Mouse (Mus musculus) neural tube, embryonic 11.5 days (tissue): ENCODE data around the gene Fndc8. TPM values are rescaled to one million over a fixed set of nuclear protein-coding genes. Genes with fewer than 3 reads are reported as not detected.

Source experiments
- ATAC-seq: fragments of 200-750 bp; cut with Nextera tagmentation; 2 replicates; pipeline ENCODE4 v1.8.0; 2017; ENCODE audit warnings: moderate number of reproducible peaks, mild to moderate bottlenecking, moderate TSS enrichment, moderate library complexity; ENCODE audit not compliant: insufficient read depth, low FRiP score, low TSS enrichment
- DNase-seq: peaks from one replicate; pipeline ENCODE4 v3.0.0-alpha.2; 2015; ENCODE audit warnings: low spot score
- H3K27ac ChIP-seq: fragments of 300-500 bp; sonication (generic); 2 replicates; pipeline ENCODE4 v1.5.1; 2014; ENCODE audit warnings: low read depth, mild to moderate bottlenecking, low read length
- H3K27me3 ChIP-seq: fragments of 300-500 bp; sonication (generic); 2 replicates; pipeline ENCODE4 v1.6.1; 2014; ENCODE audit warnings: mild to moderate bottlenecking, low read length, mixed read lengths; ENCODE audit not compliant: control insufficient read depth, insufficient read depth
- H3K36me3 ChIP-seq: fragments of 300-500 bp; sonication (generic); 2 replicates; pipeline ENCODE4 v1.6.1; 2014; ENCODE audit warnings: mild to moderate bottlenecking, low read length, moderate library complexity, mixed read lengths; ENCODE audit not compliant: control insufficient read depth, insufficient read depth
- H3K4me1 ChIP-seq: fragments of 300-500 bp; sonication (generic); 2 replicates; pipeline ENCODE4 v1.6.1; 2014; ENCODE audit warnings: low read length, mixed read lengths; ENCODE audit not compliant: control insufficient read depth, insufficient read depth
- H3K4me2 ChIP-seq: fragments of 300-500 bp; sonication (generic); 2 replicates; pipeline ENCODE4 v1.6.1; 2014; ENCODE audit warnings: low read depth, mild to moderate bottlenecking, moderate library complexity
- H3K4me3 ChIP-seq: fragments of 300-500 bp; sonication (generic); 2 replicates; pipeline ENCODE4 v1.5.1; 2014; ENCODE audit warnings: low read depth, low read length
- H3K9ac ChIP-seq: fragments of 300-500 bp; sonication (generic); 2 replicates; pipeline ENCODE4 v1.6.1; 2014; ENCODE audit warnings: mild to moderate bottlenecking, low read length
- H3K9me3 ChIP-seq: fragments of 300-500 bp; sonication (generic); 2 replicates; pipeline ENCODE4 v1.6.1; 2016; ENCODE audit warnings: low read length; ENCODE audit not compliant: control insufficient read depth
- WGBS: fragments of 180-500 bp; shearing (Covaris S2); extraction: QIAGEN DNeasy Blood & Tissue Kit; methylation state at CpG from one replicate; pipeline ENCODE4 v1.1.7; 2014; 5-methylcytosine and 5-hydroxymethylcytosine counted together
- polyA plus RNA-seq: library from polyadenylated mRNA; unstranded; fragments of >200 nt; fragmentation: Nextera tagmentation; extraction: Ambion mirVana; gene quantifications from 2 replicates; pipeline ENCODE4 v1.2.1, GENCODE M21; 2014

Fndc8 gene
- polyA plus RNA-seq, 1 experiment from 2014 or later, result 0.13 TPM

GRCm38 (mm10) chr11:82875631-82876030, 16.3 kb upstream of the Fndc8 start:
- Histone ChIP-seq H3K9ac (no peak overlapping the region), H3K4me2 (no peak overlapping the region), H3K4me3 (no peak overlapping the region), H3K27me3 (no peaks in the 10 kb centered on the region), H3K36me3 (no peaks in the 10 kb centered on the region), H3K27ac (no peak overlapping the region), H3K4me1 (no peaks in the 10 kb centered on the region), H3K9me3 (no peaks in the 10 kb centered on the region)
- DNase-seq (no peak), ATAC-seq (no peak)
- WGBS, result 89% methylated on average over 5 of the region's 5 CpGs

DNA sequence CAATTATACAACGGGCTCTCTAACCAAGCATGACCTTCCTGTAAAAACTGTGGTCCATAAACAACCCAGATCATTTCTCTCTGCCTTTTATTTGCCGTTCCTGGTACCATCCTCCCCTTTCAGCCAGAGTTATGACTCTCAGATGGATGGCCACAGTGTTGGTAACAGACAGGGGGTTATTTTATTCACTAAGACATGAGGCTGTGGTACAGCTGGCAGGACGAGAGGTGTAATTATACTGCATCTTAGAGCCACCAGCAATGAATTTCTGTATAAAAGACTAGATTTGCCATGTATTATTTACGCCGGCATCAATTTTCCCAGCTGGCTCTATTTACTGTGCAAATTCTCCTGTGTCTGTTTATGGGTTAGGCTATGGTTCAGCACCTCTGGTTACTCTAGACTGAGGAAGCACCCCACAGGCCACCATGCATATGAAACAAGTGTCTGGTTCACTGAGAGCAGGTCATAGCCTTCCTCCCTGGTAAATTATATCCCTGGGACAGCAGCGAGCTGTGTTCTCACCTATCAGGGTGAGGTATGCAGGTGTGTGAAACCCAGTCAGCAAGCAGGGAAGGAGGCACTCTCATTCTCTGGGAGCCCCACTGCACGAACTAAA, 14.1 kb upstream of the Fndc8 start:
- Histone ChIP-seq H3K4me3 (no peak overlapping the region), H3K9me3 (no peaks in the 10 kb centered on the region), H3K36me3 (no peaks in the 10 kb centered on the region), H3K27me3 (no peaks in the 10 kb centered on the region), H3K4me2 (no peak overlapping the region), H3K9ac (no peak overlapping the region), H3K4me1 (no peaks in the 10 kb centered on the region), H3K27ac (no peak overlapping the region)
- WGBS, result 75% methylated on average over 7 of the region's 7 CpGs
- ATAC-seq (no peak), DNase-seq (no peak)

GRCm38 (mm10) chr11:82883180-82883579, 8.7 kb upstream of the Fndc8 start:
- WGBS, result 64% methylated on average over 8 of the region's 8 CpGs
- H3K27ac ChIP-seq, result no peak overlapping the region
- ATAC-seq, result no peak
- DNase-seq, result no peak
- H3K4me2 ChIP-seq, result no peak overlapping the region
- H3K27me3 ChIP-seq, result no peaks in the 10 kb centered on the region
- H3K9me3 ChIP-seq, result no peaks in the 10 kb centered on the region
- no peaks in the 10 kb centered on the region for H3K36me3 ChIP-seq
- no peak overlapping the region for H3K9ac ChIP-seq
- H3K4me3 ChIP-seq, result no peak overlapping the region
- no peaks in the 10 kb centered on the region for H3K4me1 ChIP-seq

DNA sequence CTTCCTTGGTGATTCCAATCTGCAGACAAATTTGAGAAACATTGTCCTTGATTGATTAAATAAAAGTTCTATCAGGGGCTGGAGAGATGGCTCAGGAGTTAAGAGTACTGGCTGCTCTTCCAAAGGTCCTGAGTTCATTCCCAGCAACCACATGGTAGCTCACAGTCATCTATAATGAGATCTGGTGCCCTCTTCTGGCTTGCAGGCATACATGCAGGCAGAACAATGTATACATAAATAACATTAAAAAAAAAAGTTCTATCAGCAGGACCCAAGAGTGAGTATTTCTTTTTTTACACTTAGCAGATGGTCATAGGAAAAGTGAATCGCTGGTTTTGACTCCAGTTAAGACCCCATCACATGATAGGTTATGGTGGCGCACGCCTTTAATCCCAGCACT, 5.4 kb upstream of the Fndc8 start:
- H3K4me2 ChIP-seq, result no peak overlapping the region
- no peak overlapping the region for H3K9ac ChIP-seq
- no peaks in the 10 kb centered on the region for H3K36me3 ChIP-seq
- H3K27me3 ChIP-seq, result no peaks in the 10 kb centered on the region
- H3K4me3 ChIP-seq, result no peak overlapping the region
- ATAC-seq (no peak), DNase-seq (no peak)
- WGBS, result 85% methylated on average over 3 of the region's 3 CpGs
- H3K27ac ChIP-seq, result no peak overlapping the region
- H3K4me1 ChIP-seq, result peaks cover 4% of the 10 kb centered on the region; the same call in 1 of the 2 replicates
- no peaks in the 10 kb centered on the region for H3K9me3 ChIP-seq

DNA sequence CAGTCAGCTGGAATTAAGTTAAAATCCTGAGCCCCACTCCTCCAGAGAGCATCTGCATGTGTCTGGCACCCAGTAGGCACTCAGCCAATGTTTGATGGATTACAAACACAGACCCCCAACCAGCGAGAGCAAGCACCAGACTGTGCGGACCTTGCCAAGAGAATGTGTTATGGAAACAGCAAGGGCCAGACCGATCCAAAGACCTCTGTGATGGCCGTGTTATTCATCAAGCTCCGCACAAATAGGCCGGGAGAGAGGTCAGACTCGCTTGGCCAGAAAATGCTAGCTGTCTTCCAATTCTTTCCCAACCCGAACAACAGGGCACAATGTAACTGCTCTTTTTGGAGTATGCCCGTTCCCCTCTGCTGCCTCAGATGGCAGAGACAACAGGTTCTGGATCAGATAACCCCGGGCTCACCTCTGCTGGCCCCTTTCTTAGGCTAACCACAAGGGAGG, 3.4 kb upstream of the Fndc8 start:
- H3K9ac ChIP-seq, result no peak overlapping the region
- no peaks in the 10 kb centered on the region for H3K27me3 ChIP-seq
- no peak for DNase-seq
- no peaks in the 10 kb centered on the region for H3K36me3 ChIP-seq
- peaks cover 4% of the 10 kb centered on the region; the same call in 1 of the 2 replicates for H3K4me1 ChIP-seq
- 58% methylated on average over 10 of the region's 10 CpGs for WGBS
- no peak overlapping the region for H3K4me3 ChIP-seq
- no peaks in the 10 kb centered on the region for H3K9me3 ChIP-seq
- H3K27ac ChIP-seq, result no peak overlapping the region
- no peak for ATAC-seq
- H3K4me2 ChIP-seq, result no peak overlapping the region

DNA sequence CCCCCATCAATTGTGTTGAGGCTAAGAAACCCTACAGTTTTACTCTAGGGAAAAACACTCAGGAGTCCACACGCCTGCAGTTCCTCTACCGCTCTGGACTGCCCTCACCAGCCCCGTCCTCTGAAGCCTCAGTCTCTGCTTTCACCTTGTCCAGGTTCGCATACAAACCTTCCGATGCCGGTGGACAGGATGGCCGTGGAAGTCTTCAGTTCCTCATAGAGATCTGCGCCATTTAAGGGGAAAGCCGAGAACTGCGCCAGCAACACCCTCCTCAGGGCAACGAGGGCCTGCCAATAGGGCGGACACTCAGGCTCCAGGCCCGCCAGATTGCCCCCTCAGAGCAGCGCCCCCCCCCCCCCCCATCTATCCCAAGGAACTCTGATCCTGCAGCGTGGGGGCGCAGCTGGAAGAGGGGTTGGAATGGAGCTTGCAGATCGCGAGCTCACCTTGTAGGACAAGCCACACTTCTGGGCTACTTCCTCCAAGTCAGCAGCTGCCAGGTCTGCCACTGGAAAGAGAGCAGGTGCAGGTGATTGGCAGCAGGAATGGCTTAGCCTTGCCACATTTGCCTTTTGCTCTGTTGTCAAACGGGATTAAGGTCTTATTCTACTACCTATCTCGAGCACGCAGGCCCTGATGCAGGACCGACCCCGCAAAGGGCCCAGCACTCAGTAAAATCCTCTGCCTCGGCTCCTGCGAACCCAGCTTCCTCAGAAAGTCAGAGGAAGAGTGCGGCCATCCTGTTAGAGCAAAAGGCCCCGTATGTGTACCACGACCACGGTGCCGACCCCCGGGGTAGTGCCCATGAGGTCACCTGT, 2.2 kb upstream of the Fndc8 start:
- H3K36me3 ChIP-seq, result no peaks in the 10 kb centered on the region
- no peaks in the 10 kb centered on the region for H3K9me3 ChIP-seq
- H3K27ac ChIP-seq, result no peak overlapping the region
- H3K4me3 ChIP-seq, result peak overlapping the region; percentile 64
- H3K27me3 ChIP-seq, result no peaks in the 10 kb centered on the region
- DNase-seq (peak; percentile 34), ATAC-seq (peak; percentile 45)
- H3K9ac ChIP-seq, result peak overlapping the region; percentile 62
- peak overlapping the region; percentile 93 for H3K4me2 ChIP-seq
- WGBS, result 10% methylated on average over 31 of the region's 31 CpGs
- H3K4me1 ChIP-seq, result peaks cover 4% of the 10 kb centered on the region; the same call in 1 of the 2 replicates

DNA sequence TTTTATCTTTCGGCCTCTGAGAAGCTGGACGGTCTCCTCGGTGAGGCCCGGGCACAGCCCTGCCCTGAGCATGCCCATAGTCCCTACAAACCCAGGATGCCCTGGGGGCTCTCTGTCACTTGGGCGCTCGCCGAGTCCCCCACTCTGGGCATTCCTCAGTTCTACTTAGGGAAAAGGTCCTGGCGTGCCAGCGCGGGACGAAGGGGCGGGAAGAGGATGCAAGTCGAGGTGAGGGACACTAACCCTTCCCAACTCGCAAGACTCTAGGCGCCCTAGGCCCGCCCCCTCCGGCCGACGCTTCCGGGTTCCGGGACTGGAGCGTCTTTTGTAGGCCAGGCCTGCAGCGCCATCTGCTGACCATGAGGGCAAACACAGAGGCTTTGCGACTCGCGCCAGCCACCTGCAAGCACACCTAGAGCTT, 1.6 kb upstream of the Fndc8 start, which contains the start of gene Rad51d:
Gene Rad51d, minus strand, starts transcription at position 273 of the 421 bp plus-strand sequence.
- peak; percentile 87 for ATAC-seq
- WGBS, result 0% methylated on average over 26 of the region's 26 CpGs
- Histone ChIP-seq H3K27me3 (no peaks in the 10 kb centered on the region), H3K9ac (peak within 1 kb of the TSS; percentile 62), H3K9me3 (no peaks in the 10 kb centered on the region), H3K4me3 (peak within 1 kb of the TSS; percentile 64), H3K27ac (no peak within 1 kb of the TSS), H3K4me2 (peak within 1 kb of the TSS; percentile 93), H3K4me1 (peaks cover 4% of the 10 kb centered on the region; the same call in 1 of the 2 replicates), H3K36me3 (no peaks in the 10 kb centered on the region)
- peak; percentile 97 for DNase-seq

DNA sequence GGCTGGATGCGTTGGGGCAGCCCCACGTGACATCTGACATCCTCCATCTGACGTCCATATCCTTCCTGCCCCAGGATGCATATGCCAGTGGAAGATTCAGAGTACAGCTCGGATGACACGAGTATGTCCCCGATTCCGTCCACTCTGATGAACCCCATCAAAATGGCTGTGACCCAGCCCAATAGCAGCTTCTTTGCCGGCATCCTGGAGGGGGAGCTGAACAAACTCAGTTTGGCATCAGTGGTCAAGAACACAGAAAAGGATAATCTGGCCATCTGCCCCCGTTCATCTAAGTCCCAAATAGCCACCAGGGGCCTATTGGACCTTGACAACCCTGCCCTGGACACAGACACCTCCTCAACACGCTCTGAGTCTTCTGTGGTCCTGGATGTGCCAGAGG, 5.6 kb downstream of the Fndc8 start:
- DNase-seq (no peak), ATAC-seq (no peak)
- H3K27ac ChIP-seq, result no peak overlapping the region
- H3K27me3 ChIP-seq, result no peaks in the 10 kb centered on the region
- H3K9me3 ChIP-seq, result no peaks in the 10 kb centered on the region
- H3K4me3 ChIP-seq, result no peak overlapping the region
- WGBS, result 87% methylated on average over 10 of the region's 10 CpGs
- no peak overlapping the region for H3K4me2 ChIP-seq
- H3K36me3 ChIP-seq, result peaks cover 6% of the 10 kb centered on the region
- no peak overlapping the region for H3K9ac ChIP-seq
- no peaks in the 10 kb centered on the region for H3K4me1 ChIP-seq
